Mouse (Mus musculus) left cerebral cortex, adult 18-20 months (tissue): Measurements from ENCODE around the gene Pes1. TPM values are rescaled to one million over a fixed set of nuclear protein-coding genes. Genes with fewer than 3 reads are reported as not detected.
"Not testable (repeated sequence)": the region's sequence is repeated elsewhere in the genome, so short reads cannot be mapped to it uniquely, and the experiment has no call there.

Experiments used
- DNase-seq, 2 experiments: peaks; one replicate each; pipeline ENCODE4 v3.0.0; 2021 to 2022; ENCODE audit warnings: low spot score in 2 of 2, mixed read lengths in 1 of 2
- long read RNA-seq, 2 experiments: library from polyadenylated mRNA; stranded (forward); transcript quantifications; one replicate each; pipeline ENCODE4 v2.0.0; 2021
- total RNA-seq, 2 experiments: library from RNA; stranded (reverse); gene quantifications; 2 replicates each; pipeline ENCODE4 v1.2.3; 2021

Gene Pes1
- 10 to 100 TPM; 40.0 to 43.2 TPM for total RNA-seq
- long read RNA-seq, experiment 1, transcript Pes1-201 (15 exons, 2,911 nt) = major isoform, 21 of 23 reads
- long read RNA-seq, experiment 1, partial matches to known transcripts = 0 of 23 reads
- long read RNA-seq, experiment 1, other reads (novel, unspliced or antisense) = 2 of 23 reads
- long read RNA-seq, experiment 2, transcript Pes1-201 (15 exons, 2,911 nt) = major isoform, 12 of 17 reads
- long read RNA-seq, experiment 2, partial matches to known transcripts = 4 of 17 reads
- long read RNA-seq, experiment 2, other reads (novel, unspliced or antisense) = 1 of 17 reads

DNA sequence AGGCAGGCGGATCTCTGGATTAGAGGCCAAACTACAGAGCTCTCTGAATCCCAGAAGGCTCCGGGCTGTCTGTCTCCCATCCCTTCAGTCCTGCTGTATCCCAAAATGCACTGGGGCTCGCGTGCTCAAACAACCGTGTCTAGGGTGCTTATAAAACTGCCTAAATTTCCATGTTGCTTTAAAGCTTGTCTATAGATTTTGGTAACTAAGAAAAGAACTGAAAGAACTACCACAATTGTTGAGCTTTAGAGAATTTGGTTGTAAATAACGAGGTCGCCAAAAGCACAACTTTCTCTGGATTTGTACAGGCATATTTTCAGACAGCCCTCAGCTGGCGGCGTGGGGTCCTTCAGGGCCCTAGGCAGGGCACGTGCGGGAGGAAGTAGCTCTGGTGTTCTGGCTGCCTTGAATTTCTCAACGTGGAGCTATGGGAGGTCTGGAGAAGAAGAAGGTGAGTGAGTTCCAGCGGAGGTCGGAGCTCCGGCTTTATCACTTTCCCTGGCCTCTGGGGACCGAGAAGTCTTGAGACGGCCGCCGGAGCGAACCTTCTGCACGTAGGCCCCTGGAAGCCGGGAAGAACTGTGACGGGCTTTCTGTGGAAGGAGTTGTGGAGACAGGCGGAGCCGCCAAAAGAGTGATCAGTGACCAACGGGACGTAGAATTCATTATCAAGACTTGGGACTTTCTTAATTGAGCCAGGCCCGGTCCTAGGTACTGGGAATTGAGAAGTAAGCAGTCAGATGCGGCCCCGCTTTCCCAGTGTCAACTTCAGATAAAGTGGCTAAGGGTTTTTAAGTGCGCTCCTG lies at the start of gene Pes1:
Pes1 (plus strand) TSS at position 366 of the 806 bp plus-strand sequence.
- peak; percentile 78 to 81 for DNase-seq

DNA sequence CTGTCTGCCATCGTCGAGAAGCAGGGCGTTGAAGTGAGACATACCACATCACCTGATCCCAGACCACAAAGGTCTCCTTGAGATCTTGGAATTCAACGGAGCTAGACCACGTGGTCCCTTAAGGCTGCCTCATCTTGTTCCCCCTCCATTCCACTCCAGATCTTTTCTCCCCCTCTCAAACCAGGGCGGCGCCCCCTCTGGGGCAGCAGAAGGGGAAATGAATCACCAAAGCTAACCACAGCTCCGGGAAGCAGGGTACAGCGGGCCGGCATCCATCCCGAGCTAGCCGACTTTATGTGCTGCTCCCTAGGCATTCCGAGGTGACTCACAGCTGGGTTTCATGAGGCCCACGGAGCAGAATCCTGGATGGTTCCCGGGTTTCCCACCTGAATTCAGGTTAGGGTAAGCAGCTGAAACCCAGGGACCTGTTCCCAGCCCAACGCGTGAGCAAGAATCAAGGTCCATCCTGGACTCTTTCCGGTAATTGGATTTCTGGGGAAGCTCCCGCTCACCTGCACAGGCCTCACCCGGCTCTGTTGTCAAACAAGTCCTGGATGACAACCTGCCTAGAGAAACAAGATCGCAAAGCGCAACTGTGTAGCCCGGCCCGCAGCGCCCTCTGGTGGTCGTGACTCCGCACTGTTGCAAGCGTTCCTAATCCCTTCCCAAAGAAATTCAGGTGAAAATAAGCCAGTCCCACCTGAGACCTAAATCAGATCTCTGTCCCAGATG lies 49.5 kb upstream of the Pes1 start, which contains the start of gene Slc35e4:
Slc35e4 (minus strand) TSS at position 556 of the 732 bp plus-strand sequence.
- DNase-seq = peak; percentile 81 to 87

DNA sequence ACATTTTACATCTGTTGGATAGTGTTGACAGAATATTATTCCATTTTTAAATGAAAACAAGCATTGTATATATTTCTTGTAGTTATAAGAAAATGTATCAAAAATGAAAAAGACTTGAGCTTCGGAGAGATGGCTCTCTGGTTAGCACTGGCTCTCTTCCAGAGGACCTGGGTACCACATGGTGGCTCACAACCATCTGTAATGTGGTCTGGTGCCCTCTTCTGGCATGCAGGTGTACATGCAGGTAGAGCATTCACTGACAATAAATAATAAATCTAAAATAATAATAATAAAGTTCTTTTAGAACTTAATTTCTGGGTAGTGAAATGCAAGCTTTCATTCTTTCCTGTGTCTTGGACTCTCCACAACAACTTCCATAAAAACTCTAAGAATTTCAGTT lies 45.0 kb upstream of the Pes1 start:
- DNase-seq = no peak

DNA sequence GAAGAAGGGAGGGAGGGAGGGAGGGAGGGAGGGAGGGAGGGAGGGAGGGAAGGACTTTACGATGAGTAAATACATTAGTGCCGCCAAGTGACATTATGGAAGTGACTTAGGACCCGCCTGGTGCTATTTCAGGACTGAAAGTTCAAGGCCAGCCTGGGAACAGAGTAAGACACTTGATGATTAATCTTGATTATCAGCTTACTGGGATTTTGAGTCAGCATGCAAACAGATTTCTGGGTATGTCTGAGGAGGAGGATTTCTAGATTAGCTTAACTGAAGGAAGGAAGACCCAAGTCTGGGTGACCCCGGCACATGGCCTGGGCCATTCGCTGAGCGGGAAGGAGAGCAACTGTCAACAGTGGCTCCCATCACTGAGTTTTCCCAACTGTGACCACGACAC lies 43.3 kb upstream of the Pes1 start:
- DNase-seq = no peak

DNA sequence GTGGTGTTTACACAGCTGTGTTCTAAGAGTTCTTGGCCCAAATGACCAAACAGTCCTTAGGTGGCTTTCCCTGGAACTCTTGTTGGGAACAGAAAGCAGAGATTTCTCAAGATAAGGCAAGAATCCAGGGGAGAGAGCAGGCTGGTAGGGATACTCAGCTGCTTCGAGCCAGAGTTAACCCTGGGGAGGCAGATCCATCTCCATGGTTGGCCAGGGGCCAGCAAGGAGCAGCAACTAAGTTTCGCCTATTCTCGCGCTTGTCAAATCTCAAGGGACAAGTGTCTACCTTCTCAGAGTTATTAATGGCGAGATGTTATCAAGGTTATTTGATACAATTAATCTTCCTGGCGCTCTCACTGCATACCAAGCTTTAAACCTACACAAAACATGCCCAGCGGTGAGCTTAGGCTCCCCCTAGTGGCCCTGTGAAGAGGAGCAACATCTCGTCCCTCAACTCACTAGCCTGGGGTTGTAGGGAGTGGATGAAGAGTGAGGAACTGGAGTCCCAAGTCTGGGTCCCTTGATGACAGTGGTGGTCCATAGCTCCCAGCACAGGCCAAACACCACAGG lies 42.4 kb upstream of the Pes1 start:
- peak; percentile 68 to 74 for DNase-seq

DNA sequence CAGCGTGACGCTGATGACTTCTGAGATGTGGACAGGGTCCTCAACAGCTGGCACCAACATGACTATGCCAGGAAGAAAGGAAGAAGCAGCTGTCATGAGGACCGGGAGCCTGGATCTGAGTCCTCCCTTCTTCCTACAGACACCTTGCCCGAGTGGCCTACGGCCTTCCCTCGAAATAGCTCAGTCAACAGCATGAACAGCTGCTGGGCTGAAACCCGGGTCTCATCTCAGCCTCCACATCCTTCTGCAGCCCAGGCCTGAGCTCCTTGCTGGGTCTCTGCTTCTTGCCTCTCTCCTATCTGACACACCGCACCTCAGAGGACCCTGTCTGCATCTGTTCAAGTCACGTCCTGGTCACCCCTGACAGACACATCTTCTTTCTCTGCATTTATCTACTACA lies 41.7 kb upstream of the Pes1 start:
- DNase-seq = no peak

DNA sequence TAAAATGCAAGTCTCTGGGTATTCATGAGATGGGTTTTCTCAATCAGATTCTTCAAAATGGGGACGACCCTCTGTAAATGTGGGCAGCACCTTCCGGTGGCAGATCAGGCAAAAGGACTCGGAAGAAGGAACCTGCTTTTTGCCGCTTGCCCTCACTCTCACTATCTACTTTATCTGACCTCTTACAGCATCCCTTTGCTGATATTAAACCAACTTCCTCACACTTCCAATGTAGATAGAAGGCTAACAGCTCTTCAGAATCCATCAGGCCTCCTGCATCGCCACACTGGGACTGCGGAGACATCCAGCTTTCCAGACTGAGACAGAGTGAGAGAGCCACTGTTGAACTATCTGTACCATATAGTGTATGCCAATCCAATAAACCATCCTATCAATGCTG lies 41.0 kb upstream of the Pes1 start:
- DNase-seq = no peak

DNA sequence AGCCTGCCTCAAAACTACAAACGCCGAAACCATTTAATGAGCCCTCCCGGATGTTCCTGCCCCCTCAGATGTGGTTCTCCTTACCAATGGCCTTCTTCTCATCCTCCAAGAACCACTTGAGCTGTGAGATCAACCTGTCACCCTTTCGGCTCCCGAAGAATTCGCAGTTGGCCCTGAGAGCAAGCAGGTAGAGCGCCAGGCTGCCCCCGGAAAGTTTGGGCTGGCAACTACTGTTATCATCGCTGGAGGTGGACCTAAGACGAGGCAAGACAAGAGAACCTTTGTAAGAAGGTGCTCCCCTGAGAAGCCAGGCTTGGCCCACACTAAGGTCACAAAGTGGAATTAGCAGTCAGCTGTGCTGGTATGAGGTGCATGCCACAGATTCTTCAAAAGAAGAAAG lies 37.9 kb upstream of the Pes1 start:
- DNase-seq = no peak

DNA sequence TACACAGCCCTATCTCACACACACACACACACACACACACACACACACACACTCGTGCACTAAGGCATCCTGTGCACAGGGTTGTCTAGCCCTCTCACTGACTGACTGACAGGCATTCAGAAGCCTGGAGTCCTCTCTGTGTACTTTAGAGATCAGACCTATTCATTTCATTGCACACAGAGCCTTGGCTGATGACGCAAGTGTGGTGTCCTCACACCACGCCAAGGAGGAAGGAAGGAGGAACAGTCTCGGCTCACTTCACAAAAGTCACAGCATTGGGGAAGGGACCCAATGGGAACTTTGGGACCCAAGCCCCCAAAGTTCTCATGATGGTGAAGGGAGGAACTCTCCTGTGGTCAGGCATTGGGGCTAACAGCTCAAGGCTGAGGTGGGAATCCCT lies 33.8 kb upstream of the Pes1 start:
- DNase-seq = no peak

DNA sequence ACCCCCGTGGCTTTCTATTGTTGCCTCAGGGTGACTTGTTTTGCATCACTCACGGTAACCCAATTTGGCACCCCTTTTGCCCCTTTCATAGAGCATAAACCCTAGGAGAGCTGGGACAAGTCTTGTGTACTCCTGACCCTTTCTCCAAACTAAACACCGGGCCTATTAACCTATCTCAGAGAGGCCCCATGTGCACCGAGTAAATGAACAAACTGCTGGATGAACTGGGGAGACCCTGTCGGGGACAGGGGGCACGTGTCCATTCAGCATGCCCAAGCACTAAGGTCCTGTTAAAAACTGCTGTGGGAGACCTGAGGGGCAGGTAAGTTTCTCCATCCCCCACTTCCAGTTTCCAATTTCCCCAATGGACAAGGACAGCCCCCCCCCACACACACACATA lies 32.8 kb upstream of the Pes1 start:
- DNase-seq = no peak

DNA sequence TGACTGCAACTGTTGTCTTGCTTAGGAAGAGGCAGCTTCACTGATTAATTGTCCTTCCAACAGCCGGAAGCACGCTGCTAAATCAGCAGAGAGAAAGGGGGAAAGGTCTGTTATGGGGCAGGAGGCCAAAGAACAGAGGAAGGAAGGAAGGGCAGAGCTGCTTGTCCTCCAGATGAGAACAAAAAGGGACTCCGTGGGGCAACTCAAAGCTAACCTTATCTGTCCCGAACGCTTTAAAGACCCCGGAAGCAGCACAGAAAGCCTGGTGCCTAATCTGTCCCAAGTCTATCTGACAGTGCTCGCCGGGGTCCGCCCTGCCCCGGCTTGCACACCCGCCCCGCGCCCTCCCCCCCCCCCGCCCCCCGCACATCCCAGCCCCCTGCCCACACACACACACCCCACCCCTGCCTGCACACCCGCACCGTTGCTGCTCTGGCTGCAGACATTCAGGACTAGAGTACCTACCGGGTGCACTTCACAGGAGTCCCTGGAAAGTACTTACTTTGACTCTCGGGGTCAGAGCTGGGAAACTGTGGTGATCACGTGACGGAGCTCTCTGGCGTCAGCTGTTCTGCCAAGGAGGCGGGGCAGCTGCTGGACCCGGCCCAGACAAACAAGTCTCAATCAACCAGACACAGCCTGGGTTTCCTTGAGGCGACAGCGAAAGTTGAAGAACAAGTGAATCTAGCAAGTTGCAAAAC lies 32.1 kb upstream of the Pes1 start, which contains the start of gene Tcn2:
Tcn2 (minus strand) TSS at position 649 of the 701 bp plus-strand sequence.
- peak; percentile 44 to 57 for DNase-seq

DNA sequence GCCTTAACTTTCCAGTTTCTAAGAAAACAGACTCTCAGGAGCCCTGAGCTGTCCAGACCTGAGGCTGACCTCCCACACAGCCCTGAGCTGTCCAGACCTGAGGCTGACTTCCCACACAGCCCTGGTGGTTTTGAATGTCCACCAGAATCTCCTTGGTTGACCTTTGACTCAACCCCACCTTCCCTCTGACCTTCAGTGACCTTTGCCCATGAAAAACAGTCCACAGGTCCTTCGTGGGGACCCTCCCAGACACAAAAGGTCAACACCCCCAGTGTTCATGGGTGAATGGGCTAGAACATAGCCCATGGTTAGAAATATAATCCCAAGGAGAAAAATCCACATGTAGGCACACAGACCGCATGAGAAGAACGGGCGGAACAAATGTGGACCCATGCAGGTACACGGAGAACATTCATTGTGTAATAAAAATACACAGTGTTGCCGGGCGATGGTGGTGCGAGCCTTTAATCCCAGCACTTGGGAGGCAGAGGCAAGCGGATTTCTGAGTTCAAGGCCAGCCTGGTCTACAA lies 30.0 kb upstream of the Pes1 start:
- no peak for DNase-seq

DNA sequence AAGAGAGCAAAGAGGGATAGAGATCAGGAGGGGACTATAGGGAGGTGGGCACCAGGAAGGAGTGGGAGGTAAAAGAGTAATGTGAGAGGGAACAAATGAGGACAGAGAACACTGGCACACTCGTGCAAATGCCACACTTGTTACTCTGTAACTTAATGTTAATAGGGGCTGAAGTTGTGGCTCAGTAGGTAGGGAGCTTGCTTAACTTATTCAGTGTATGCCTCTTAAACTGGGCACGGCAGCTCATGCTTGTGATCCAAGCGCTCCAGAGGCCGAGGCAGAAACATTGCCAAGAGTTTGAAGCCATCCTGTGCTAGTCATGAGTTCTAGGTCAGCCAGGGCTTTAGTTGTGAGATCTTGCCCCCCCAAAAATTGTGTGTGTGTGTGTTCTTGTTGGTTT lies 28.6 kb upstream of the Pes1 start:
- no peak for DNase-seq

DNA sequence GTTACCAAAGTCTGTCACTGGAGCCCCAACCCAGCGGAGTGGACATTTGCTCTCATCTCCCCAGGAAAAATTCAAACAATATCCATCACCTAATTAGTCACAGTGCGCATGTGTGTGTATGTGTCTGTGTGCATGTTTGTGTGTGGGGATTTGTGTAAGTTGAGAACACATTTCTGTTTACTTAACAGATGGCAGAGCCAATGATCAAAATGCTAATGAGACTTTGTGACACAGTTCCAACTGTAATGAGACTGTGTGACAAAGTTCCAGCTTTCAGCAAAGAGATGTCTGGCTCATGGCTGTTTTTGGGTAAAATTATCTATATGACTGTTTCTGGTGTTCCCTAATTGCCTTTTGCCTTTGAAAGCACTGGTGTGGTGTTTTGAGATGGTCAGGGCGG lies 27.5 kb upstream of the Pes1 start:
- DNase-seq = no peak

DNA sequence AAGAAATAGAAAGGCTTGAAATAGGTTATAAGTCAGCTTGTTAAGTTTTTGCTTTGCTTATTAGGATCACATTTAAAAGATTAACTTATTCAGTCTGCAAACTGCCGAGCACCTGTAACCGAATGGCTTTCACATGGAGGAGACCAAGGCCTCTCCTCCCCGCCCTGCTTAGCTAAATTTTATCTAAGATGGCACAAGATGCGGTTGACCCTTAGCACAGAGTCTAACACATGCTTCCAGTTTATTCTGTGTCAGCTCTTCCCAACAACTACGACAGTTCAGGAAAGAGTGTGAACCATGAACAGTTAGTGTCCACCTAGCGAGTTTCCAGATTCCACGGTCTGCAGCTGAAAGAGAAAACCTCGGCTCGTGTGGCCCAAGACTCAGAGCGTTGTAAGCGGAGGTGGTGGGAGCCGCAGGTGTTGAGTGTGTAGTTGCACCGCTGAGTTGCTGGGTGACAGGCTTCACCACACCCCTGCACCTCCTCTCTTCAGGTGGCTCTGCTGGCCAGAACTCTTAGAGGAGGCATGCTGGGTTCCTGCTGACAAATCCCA lies 26.4 kb upstream of the Pes1 start:
- no peak for DNase-seq

DNA sequence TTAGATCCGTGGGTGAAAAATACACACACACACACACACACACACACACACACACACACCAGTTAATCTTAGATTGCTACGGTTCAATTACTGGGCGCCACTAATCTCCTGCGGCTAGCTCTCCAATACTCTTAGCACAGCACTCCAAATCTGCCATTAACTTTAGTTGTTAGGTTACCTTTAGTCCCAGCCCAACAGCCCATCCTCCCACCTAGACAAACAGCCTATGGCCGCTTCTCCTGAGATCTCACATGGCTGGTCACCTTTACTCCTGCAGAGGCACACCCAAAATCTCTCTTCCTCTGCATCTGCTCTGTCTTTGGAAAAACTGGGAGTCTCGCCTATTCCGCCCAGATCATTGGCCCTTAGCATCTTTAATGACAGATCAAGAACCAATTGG lies 22.4 kb upstream of the Pes1 start:
- DNase-seq = no peak

DNA sequence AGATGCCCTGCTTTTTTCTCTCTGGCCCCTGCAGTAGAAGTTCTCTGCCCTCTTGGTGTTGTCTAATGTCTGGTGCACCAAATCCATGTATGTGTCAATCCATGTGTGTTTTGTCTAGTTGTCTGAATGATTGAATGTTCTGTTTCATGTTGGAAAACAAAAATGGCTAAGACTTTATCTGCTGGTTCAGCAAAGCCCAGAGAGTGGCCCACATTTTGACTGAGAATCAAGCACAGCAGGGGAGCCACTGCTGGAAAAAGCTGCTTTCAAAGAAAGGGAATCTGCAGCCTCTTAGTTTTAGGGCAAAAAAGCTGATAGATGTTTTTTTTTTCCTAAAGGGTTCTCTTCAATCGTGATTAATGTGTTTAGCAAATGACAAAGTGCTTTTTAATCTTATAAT lies 17.4 kb upstream of the Pes1 start:
- no peak for DNase-seq

DNA sequence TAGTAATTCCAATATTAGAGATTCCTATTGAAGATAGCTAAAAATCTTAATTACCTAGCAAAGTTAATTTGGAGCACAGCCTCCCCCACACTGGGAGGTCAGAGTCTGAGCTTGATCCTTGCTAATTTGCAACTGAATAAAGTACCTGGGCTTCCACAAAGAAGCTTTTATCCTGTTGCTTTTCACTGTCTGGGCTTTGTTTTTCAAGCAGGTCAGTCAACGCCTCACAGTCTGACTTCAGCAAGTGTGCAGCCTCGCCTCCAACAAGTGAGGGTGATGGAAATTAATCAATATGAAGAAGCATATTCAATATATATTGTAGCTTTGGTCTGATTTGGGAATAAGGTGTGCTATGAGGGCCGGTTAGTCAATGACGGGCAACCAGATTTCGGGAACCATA lies 8.9 kb upstream of the Pes1 start:
- not testable (repeated sequence) for DNase-seq

DNA sequence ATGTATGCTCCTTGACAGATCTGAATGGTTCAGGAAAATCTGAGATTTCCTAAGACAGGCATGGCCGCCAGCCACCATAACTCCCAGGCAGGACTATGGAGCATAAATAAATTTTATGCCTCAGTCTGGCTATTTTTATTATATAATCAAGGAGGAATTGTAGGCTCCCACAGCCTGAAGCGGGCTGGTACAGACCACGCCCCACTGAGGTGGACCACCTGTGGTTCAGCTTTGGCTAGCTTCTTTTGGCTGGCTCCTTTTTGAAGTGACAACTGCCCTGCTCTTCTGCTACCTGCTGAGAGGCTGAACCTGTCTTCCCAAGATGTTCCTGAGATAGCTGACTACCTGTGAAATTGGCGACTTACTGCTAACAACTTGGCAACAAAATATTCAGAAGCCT lies 8.4 kb upstream of the Pes1 start:
- not testable (repeated sequence) for DNase-seq

DNA sequence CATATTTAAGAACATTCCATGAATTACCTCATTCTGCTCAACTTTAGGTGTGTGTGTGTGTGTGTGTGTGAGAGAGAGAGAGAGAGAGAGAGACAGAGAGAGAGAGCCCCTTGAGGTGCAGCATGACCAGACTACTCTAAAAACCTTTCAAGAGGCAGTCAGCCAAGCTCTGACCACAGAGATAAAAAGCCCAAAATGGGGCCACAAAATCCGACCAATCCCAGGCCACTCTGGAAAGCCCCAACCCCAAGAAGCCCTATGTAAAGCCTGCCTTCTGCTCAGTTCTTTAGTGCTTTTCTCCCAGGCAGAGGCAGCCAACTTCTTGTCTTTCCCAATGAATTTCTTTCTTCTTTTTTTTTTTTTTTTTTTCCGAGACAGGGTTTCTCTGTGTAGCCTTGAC lies 2.9 kb upstream of the Pes1 start:
- no peak for DNase-seq
